Mouse (Mus musculus): ENCODE results near the gene Rsl24d1. TPM values are rescaled to one million over a fixed set of nuclear protein-coding genes. Genes with fewer than 3 reads are reported as not detected.

The Rsl24d1 gene
- polyA plus RNA-seq, 1 experiment = 25.8 TPM

DNA sequence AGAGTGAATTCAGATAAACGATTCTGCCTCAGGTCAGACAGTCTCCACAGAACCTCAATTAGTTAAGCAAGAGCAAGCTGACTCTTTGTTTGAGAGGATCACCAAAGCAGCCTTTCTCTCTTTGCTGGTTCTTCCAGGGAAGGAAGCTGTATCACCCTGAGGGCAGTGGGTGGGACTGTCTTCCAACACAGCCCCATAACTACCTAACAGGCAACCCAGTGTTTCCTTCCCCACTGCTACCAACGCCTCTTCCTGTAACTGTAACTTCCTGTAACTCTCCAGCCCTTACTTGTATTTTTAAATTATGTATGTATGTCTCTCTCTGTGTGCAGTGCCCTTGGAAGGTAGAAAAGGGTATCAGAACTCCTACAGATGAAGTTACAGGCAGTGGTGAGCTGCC lies 14.2 kb downstream of the Rsl24d1 start:
- no peak for DNase-seq
- H3K4me3 ChIP-seq (ENCODE audit: control insufficient read depth, insufficient read depth, low read length) = no peak overlapping the region
- TF ChIP-seq POLR2A (IDR thresholded peaks at IDR 0.05; ENCODE audit: control insufficient read depth, extremely low read depth, insufficient read depth, low read length, poor library complexity) (no peak), CTCF (IDR thresholded peaks at IDR 0.05; ENCODE audit: borderline replicate concordance, control insufficient read depth, extremely low read depth, insufficient read depth, low read length, poor library complexity) (no peak)
- H3K27ac ChIP-seq (ENCODE audit: control insufficient read depth, insufficient read depth, low read length) = no peak overlapping the region
- no peaks in the 10 kb centered on the region for H3K27me3 ChIP-seq (ENCODE audit: control insufficient read depth, insufficient read depth, low read length)
- H3K4me1 ChIP-seq (replicated peaks; ENCODE audit: control insufficient read depth, insufficient read depth, low read length) = no peaks in the 10 kb centered on the region
- peaks cover 32% of the 10 kb centered on the region for H3K36me3 ChIP-seq (ENCODE audit: control insufficient read depth, insufficient read depth, low read length)
- WGBS = 40% methylated on average over 2 of the region's 2 CpGs

DNA sequence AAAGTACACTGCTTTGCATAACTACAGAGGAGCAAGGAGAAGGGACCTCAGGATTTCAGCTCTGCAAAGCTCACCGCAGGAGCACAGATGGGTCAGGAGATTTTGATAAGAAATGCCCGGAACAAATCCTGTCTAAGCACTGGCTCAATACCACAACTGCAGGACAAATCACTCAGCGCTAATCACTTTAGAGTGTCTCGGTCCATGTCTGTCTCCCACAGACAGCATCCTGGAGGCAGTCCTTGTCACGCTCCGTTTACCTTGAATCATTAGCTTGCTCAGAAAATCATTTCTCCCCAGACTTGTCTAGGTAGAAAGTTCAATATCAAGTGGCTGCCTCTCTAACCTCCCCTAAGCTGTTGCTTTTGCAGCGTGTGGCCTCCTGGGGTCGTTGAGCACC lies 16.6 kb downstream of the Rsl24d1 start:
- TF ChIP-seq POLR2A (IDR thresholded peaks at IDR 0.05; ENCODE audit: control insufficient read depth, extremely low read depth, insufficient read depth, low read length, poor library complexity) (no peak), CTCF (IDR thresholded peaks at IDR 0.05; ENCODE audit: borderline replicate concordance, control insufficient read depth, extremely low read depth, insufficient read depth, low read length, poor library complexity) (no peak)
- Histone ChIP-seq H3K4me1 (replicated peaks; ENCODE audit: control insufficient read depth, insufficient read depth, low read length) (no peaks in the 10 kb centered on the region), H3K4me3 (ENCODE audit: control insufficient read depth, insufficient read depth, low read length) (no peak overlapping the region), H3K27me3 (ENCODE audit: control insufficient read depth, insufficient read depth, low read length) (no peaks in the 10 kb centered on the region), H3K36me3 (ENCODE audit: control insufficient read depth, insufficient read depth, low read length) (peaks cover 23% of the 10 kb centered on the region), H3K27ac (ENCODE audit: control insufficient read depth, insufficient read depth, low read length) (no peak overlapping the region)
- DNase-seq = no peak
- 93% methylated on average over 8 of the region's 8 CpGs for WGBS

DNA sequence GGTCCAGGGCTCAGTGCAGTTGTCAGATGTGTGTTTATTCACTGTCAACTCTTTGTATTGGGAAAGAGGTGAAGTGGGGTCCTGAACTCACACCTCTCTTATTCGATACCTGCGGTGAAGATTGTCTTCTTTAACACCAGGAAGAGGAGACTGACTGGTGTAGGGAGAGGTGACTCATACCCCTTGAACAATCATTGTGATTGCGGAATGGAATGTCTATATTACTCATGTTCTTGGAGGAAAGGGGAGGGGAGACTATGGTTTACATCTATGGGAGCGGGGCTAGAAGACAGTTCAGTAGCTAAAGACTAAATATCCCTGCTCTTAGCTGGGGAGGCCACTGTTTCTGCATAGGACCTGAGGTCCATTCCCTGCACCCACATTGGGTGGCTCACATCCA lies 17.3 kb downstream of the Rsl24d1 start:
- H3K4me1 ChIP-seq (replicated peaks; ENCODE audit: control insufficient read depth, insufficient read depth, low read length) = no peaks in the 10 kb centered on the region
- H3K4me3 ChIP-seq (ENCODE audit: control insufficient read depth, insufficient read depth, low read length) = no peak overlapping the region
- no peak overlapping the region for H3K27ac ChIP-seq (ENCODE audit: control insufficient read depth, insufficient read depth, low read length)
- H3K27me3 ChIP-seq (ENCODE audit: control insufficient read depth, insufficient read depth, low read length) = no peaks in the 10 kb centered on the region
- 94% methylated on average over 4 of the region's 4 CpGs for WGBS
- H3K36me3 ChIP-seq (ENCODE audit: control insufficient read depth, insufficient read depth, low read length) = peaks cover 16% of the 10 kb centered on the region
- TF ChIP-seq POLR2A (IDR thresholded peaks at IDR 0.05; ENCODE audit: control insufficient read depth, extremely low read depth, insufficient read depth, low read length, poor library complexity) = no peak
- no peak for TF ChIP-seq CTCF (IDR thresholded peaks at IDR 0.05; ENCODE audit: borderline replicate concordance, control insufficient read depth, extremely low read depth, insufficient read depth, low read length, poor library complexity)
- DNase-seq = no peak

DNA sequence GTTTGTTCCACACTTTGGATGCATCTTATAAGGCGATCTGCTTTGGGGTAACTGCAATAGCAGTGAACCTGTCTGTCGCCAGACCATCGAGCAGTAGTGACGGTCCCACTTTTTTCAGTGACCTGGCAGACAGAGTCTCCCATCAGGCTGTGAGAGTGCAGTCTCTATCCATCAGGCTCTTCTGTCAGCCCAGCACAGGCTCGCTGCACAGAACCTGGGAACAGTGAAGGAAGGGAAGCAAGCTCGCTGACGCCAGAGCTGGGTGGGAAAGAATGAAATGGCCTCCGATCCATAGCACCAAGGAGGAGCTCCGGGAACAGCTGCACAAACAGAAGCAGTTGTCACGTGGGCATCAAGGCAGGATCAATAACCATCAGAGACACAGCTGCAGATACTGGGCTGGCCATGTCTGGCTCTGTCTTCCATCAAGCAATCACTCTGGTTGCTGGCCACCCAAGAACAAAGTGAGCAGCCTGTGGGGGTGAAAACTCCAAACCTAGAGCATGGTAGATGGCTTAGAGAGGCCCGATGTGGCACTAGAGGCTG lies 24.2 kb downstream of the Rsl24d1 start:
- WGBS = 92% methylated on average over 11 of the region's 11 CpGs
- H3K27ac ChIP-seq (ENCODE audit: control insufficient read depth, insufficient read depth, low read length) = no peak overlapping the region
- DNase-seq = no peak
- H3K4me3 ChIP-seq (ENCODE audit: control insufficient read depth, insufficient read depth, low read length) = no peak overlapping the region
- no peaks in the 10 kb centered on the region for H3K27me3 ChIP-seq (ENCODE audit: control insufficient read depth, insufficient read depth, low read length)
- H3K36me3 ChIP-seq (ENCODE audit: control insufficient read depth, insufficient read depth, low read length) = no peaks in the 10 kb centered on the region
- no peaks in the 10 kb centered on the region for H3K4me1 ChIP-seq (replicated peaks; ENCODE audit: control insufficient read depth, insufficient read depth, low read length)
- TF ChIP-seq CTCF (IDR thresholded peaks at IDR 0.05; ENCODE audit: borderline replicate concordance, control insufficient read depth, extremely low read depth, insufficient read depth, low read length, poor library complexity) = no peak
- TF ChIP-seq POLR2A (IDR thresholded peaks at IDR 0.05; ENCODE audit: control insufficient read depth, extremely low read depth, insufficient read depth, low read length, poor library complexity) = no peak

DNA sequence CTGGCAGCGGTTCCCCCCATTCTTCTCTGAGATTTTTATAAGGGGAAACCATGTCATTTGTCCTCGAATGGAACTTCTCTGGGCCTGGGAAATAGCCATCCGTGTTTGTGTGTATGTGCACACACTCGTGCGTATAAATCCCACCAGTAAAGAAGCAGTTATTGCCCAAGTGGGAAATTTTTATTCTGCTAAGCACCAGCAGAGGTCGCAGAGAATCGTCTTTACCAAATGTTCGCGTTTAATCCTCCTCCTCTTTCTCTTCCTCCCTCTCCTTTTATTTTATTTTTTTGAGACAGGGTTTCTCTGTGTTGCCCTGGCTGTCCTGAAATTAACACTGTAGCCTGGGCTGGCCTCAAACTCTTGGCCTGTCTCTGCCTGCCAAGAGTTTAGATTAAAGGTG lies 41.1 kb downstream of the Rsl24d1 start:
- DNase-seq = no peak
- 65% methylated on average over 9 of the region's 9 CpGs for WGBS
- Histone ChIP-seq H3K27ac (ENCODE audit: control insufficient read depth, insufficient read depth, low read length) (no peak overlapping the region), H3K27me3 (ENCODE audit: control insufficient read depth, insufficient read depth, low read length) (no peaks in the 10 kb centered on the region), H3K4me1 (replicated peaks; ENCODE audit: control insufficient read depth, insufficient read depth, low read length) (no peaks in the 10 kb centered on the region), H3K36me3 (ENCODE audit: control insufficient read depth, insufficient read depth, low read length) (no peaks in the 10 kb centered on the region), H3K4me3 (ENCODE audit: control insufficient read depth, insufficient read depth, low read length) (no peak overlapping the region)
- TF ChIP-seq CTCF (IDR thresholded peaks at IDR 0.05; ENCODE audit: borderline replicate concordance, control insufficient read depth, extremely low read depth, insufficient read depth, low read length, poor library complexity) (no peak), POLR2A (IDR thresholded peaks at IDR 0.05; ENCODE audit: control insufficient read depth, extremely low read depth, insufficient read depth, low read length, poor library complexity) (no peak)

DNA sequence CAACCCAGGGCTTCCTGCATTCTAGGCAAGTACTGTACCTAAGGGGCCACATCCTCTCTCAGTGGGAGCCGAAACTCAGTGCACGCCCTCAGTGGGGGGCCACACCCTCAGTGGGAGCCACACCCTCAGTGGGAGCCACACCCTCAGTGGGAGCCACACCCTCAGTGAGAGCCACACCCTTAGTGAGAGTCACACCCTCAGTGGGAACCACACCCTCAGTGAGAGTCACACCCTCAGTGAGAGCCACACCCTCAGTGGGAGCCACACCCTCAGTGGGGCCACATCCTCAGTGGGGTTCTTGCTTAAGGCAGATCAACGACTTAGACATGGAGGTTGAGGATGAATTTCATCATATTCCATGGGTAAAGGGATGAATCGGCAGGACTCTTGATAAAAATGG lies 44.7 kb downstream of the Rsl24d1 start:
- 82% methylated on average over 4 of the region's 4 CpGs for whole genome bisulfite sequencing
- H3K4me3 ChIP-seq (ENCODE audit: control insufficient read depth, insufficient read depth, low read length) = no peak overlapping the region
- H3K36me3 ChIP-seq (ENCODE audit: control insufficient read depth, insufficient read depth, low read length) = no peaks in the 10 kb centered on the region
- H3K27ac ChIP-seq (ENCODE audit: control insufficient read depth, insufficient read depth, low read length) = no peak overlapping the region
- TF ChIP-seq CTCF (IDR thresholded peaks at IDR 0.05; ENCODE audit: borderline replicate concordance, control insufficient read depth, extremely low read depth, insufficient read depth, low read length, poor library complexity) (no peak), POLR2A (IDR thresholded peaks at IDR 0.05; ENCODE audit: control insufficient read depth, extremely low read depth, insufficient read depth, low read length, poor library complexity) (no peak)
- H3K27me3 ChIP-seq (ENCODE audit: control insufficient read depth, insufficient read depth, low read length) = no peaks in the 10 kb centered on the region
- H3K4me1 ChIP-seq (replicated peaks; ENCODE audit: control insufficient read depth, insufficient read depth, low read length) = no peaks in the 10 kb centered on the region
- no peak for DNase-seq

DNA sequence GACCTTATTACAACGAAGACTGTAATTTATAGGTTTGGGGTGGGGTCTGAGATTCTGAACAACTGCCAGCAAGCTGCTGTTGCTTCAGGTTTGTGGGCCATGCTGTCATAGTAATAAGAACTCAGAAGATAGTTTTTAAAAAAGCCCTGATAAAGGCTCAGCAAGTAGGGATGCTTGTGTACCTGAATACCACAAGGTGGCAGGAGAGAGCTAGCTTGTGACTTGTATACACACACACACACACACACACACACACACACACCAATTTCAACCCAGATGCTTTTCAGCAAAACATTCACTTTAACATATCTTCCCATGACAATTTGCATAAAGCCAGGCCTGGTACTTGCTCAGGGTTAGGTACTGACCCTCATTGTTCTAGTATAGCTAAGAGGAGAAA lies 46.0 kb downstream of the Rsl24d1 start:
- TF ChIP-seq POLR2A (IDR thresholded peaks at IDR 0.05; ENCODE audit: control insufficient read depth, extremely low read depth, insufficient read depth, low read length, poor library complexity) = no peak
- TF ChIP-seq CTCF (IDR thresholded peaks at IDR 0.05; ENCODE audit: borderline replicate concordance, control insufficient read depth, extremely low read depth, insufficient read depth, low read length, poor library complexity) = no peak
- no peaks in the 10 kb centered on the region for H3K4me1 ChIP-seq (replicated peaks; ENCODE audit: control insufficient read depth, insufficient read depth, low read length)
- WGBS = 75% methylated on average over 1 of the region's 1 CpGs
- DNase-seq = no peak
- H3K27me3 ChIP-seq (ENCODE audit: control insufficient read depth, insufficient read depth, low read length) = no peaks in the 10 kb centered on the region
- H3K36me3 ChIP-seq (ENCODE audit: control insufficient read depth, insufficient read depth, low read length) = no peaks in the 10 kb centered on the region
- H3K4me3 ChIP-seq (ENCODE audit: control insufficient read depth, insufficient read depth, low read length) = no peak overlapping the region
- no peak overlapping the region for H3K27ac ChIP-seq (ENCODE audit: control insufficient read depth, insufficient read depth, low read length)
